Mouse (Mus musculus) heart, embryonic 15.5 days (tissue): ENCODE results near the gene Gm3173. TPM values are rescaled to one million over a fixed set of nuclear protein-coding genes. Genes with fewer than 3 reads are reported as not detected.
"Not testable (repeated sequence)": the region's sequence is repeated elsewhere in the genome, so short reads cannot be mapped to it uniquely, and the experiment has no call there.

Experiments used
- ATAC-seq: fragments of 200-750 bp; cut with Nextera tagmentation; replicated peaks from 2 replicates; pipeline ENCODE4 v1.8.0; 2017; ENCODE audit warnings: low read depth, moderate TSS enrichment; ENCODE audit not compliant: insufficient number of reproducible peaks, insufficient read depth, low FRiP score
- H3K27ac ChIP-seq: fragments of 300-500 bp; sonication (generic); 2 replicates; pipeline ENCODE4 v1.5.1; 2015; ENCODE audit warnings: mild to moderate bottlenecking, inconsistent platforms
- H3K27me3 ChIP-seq: fragments of 300-500 bp; sonication (generic); 2 replicates; pipeline ENCODE4 v1.6.1; 2015; ENCODE audit warnings: inconsistent platforms
- H3K36me3 ChIP-seq: fragments of 300-500 bp; sonication (generic); 2 replicates; pipeline ENCODE4 v1.6.1; 2015; ENCODE audit warnings: mild to moderate bottlenecking, inconsistent platforms
- H3K4me1 ChIP-seq: fragments of 300-500 bp; sonication (generic); replicated peaks from 2 replicates; pipeline ENCODE4 v1.6.1; 2015; ENCODE audit warnings: inconsistent platforms
- H3K4me2 ChIP-seq: fragments of 300-500 bp; sonication (generic); 2 replicates; pipeline ENCODE4 v1.6.1; 2015; ENCODE audit warnings: inconsistent platforms, mild to moderate bottlenecking, moderate library complexity
- H3K4me3 ChIP-seq: fragments of 300-500 bp; sonication (generic); 2 replicates; pipeline ENCODE4 v1.5.1; 2015; ENCODE audit warnings: mild to moderate bottlenecking, inconsistent platforms
- H3K9ac ChIP-seq: fragments of 300-500 bp; sonication (generic); 2 replicates; pipeline ENCODE4 v1.6.1; 2015; ENCODE audit warnings: mild to moderate bottlenecking, inconsistent platforms
- H3K9me3 ChIP-seq: fragments of 300-500 bp; sonication (generic); replicated peaks from 2 replicates; pipeline ENCODE4 v1.6.1; 2016; ENCODE audit warnings: inconsistent platforms
- whole genome bisulfite sequencing: fragments of 180-500 bp; shearing (Covaris S2); methylation state at CpG from one replicate; pipeline ENCODE4 v1.1.7; 2015; ENCODE audit warnings: mixed read lengths; 5-methylcytosine and 5-hydroxymethylcytosine counted together
- polyA plus RNA-seq: library from polyadenylated mRNA; unstranded; fragments of >200 nt; fragmentation: Nextera tagmentation; extraction: Ambion mirVana; gene quantifications from 2 replicates; pipeline ENCODE4 v1.2.1, GENCODE M21; 2015

Gene Gm3173
- 0.43 TPM in 1 of 2 replicates, not detected in the other for polyA plus RNA-seq

- not testable (repeated sequence) for H3K36me3 ChIP-seq, H3K9ac ChIP-seq, H3K9me3 ChIP-seq, H3K27me3 ChIP-seq, H3K4me1 ChIP-seq, H3K27ac ChIP-seq, ATAC-seq, H3K4me3 ChIP-seq, H3K4me2 ChIP-seq
These were observed at the start of gene Gm3173 for GRCm38 (mm10) chr14:4430692-4431091. TSS of gene Gm3173 (plus strand) at chr14:4430992.

DNA sequence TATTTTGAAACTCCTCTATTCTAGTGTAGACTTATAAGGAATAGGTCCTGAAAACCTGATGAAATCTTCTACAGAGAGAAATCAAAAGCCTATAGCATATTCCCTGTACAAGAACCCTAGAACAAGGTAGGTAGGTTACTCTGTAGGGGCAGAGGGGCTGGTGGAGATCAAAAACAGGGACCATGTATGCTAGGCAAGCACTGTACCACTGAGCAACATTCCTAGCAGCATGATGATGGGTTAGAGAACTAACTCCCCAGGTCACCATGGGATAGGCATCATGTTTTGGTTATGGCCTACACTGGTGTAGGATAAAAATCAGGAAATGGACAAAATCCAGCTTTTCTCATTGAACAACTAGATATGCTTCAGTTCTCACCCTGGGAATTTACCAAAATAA is 45.2 kb upstream of the Gm3173 start:
- not testable (repeated sequence) for ATAC-seq, H3K27ac ChIP-seq, H3K36me3 ChIP-seq, H3K4me2 ChIP-seq, H3K9me3 ChIP-seq, H3K9ac ChIP-seq, H3K4me1 ChIP-seq, H3K4me3 ChIP-seq, H3K27me3 ChIP-seq

DNA sequence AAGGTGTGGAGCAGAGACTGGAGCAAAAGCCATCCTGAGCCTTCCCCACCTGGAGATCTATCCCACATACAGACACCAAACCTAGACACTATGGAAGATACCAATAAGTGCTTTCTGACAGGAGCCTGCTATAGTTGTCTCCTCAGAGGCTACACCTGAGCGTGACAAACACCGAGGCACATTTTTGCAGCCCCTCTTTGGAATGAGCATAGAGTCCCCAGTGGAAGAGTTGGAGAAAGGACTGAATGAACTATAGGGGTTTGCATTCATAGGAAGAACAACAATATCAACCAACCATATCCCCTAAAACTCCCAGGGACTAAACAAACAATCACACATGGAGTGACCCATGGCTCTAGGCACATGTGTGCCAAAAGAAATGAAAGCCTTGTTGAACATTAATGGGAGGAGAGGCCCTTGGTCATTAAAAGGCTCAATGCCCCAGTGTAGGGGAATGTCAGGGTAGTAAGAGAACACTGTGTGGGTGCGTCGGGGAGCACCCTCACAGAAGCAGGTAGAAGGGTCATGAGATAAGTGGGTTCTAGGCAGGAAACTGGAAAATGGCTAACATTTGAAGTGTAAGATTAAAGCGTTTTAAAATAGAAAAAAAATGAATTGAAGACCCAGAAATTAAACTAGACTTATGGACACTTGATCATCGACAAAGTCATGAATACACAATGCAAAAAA is 37.8 kb upstream of the Gm3173 start:
- H3K9ac ChIP-seq, H3K4me3 ChIP-seq, H3K27me3 ChIP-seq, ATAC-seq, H3K4me2 ChIP-seq, H3K4me1 ChIP-seq, H3K27ac ChIP-seq, H3K36me3 ChIP-seq, H3K9me3 ChIP-seq: not testable (repeated sequence)
- WGBS, result 86% methylated on average over 4 of the region's 6 CpGs

DNA sequence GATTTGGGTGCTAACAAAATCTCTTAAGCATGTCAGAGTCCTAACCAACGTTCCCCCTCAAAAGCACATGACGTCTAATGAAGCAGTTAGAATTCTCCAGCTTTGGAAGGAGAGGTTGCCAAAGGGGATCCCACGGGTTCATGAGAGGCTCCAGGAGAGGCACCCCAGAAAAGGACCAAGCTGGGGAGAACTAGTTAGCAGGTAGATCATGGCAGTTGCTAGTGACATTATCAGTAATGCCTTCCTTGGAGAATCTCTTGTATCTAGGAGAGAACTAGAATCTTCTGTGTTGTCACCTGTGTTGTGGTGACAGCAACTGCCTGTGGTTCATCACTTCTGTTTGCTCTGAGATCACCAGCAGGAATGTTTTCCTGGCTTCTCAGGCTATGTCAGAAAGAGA is 33.6 kb upstream of the Gm3173 start, which contains the start of gene Gm3159:
TSS of gene Gm3159 (plus strand) at position 301 of the 400 bp plus-strand sequence.
- not testable (repeated sequence) for H3K4me3 ChIP-seq, H3K27me3 ChIP-seq, H3K9ac ChIP-seq, H3K9me3 ChIP-seq, H3K27ac ChIP-seq, H3K36me3 ChIP-seq, ATAC-seq, H3K4me1 ChIP-seq, H3K4me2 ChIP-seq
- 64% methylated on average over 1 of the region's 3 CpGs for whole genome bisulfite sequencing

DNA sequence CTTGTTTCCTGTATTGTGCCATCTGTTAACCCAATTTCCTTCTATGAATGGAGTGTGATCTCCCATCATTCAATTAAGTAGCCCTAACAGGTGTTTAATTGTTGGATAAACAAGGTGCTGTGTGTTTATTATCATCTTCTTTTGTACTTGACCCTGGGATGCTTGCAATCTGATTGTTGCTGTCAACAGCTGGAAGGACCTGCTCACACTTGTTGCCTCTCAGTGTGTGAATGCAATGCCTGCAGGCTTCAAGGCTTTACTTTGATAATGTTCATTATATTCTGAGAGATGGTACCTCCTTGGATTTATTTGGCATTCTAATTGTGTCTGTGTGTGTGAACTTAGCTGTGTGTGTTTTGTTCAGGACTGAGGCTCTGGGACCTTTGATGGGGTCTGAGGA is 32.2 kb upstream of the Gm3173 start:
- not testable (repeated sequence) for H3K4me2 ChIP-seq, H3K36me3 ChIP-seq, H3K4me3 ChIP-seq, H3K4me1 ChIP-seq, H3K9ac ChIP-seq, H3K27ac ChIP-seq, H3K27me3 ChIP-seq, H3K9me3 ChIP-seq, ATAC-seq

- not testable (repeated sequence) for H3K4me2 ChIP-seq, H3K27me3 ChIP-seq, H3K27ac ChIP-seq, ATAC-seq, H3K4me1 ChIP-seq, H3K9ac ChIP-seq, H3K9me3 ChIP-seq, H3K36me3 ChIP-seq, H3K4me3 ChIP-seq
- WGBS, result 78% methylated on average over 5 of the region's 5 CpGs
These were observed 30.5 kb upstream of the Gm3173 start for GRCm38 (mm10) chr14:4400115-4400789.

GRCm38 (mm10) chr14:4401245-4401644 is 29.5 kb upstream of the Gm3173 start:
- not testable (repeated sequence) for H3K4me1 ChIP-seq, H3K27ac ChIP-seq, H3K9me3 ChIP-seq, H3K27me3 ChIP-seq, H3K4me2 ChIP-seq, ATAC-seq, H3K36me3 ChIP-seq, H3K4me3 ChIP-seq, H3K9ac ChIP-seq
- WGBS, result 52% methylated on average over 5 of the region's 5 CpGs

- H3K9me3 ChIP-seq, H3K4me1 ChIP-seq, H3K27ac ChIP-seq, ATAC-seq, H3K36me3 ChIP-seq, H3K9ac ChIP-seq, H3K4me2 ChIP-seq, H3K27me3 ChIP-seq, H3K4me3 ChIP-seq: not testable (repeated sequence)
These were observed 27.0 kb upstream of the Gm3173 start for GRCm38 (mm10) chr14:4403840-4404239.

DNA sequence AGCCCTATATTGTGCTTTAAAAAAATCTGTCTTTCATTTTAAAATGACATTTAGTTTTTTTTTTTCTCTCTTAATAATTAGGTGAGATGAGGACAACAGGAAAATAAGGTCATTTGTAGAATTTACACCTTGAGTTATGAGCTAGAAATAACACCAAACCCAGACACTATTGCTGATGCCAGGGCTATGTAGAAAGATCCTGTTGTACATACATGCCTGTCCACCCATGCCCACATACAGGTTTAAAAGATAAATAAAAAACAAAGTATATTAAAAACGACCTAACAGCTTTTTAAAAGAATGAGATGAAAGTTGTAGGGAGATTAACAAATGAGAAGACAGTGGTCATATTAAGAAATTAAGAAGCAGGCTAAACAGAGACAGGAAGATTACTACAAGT is 20.9 kb upstream of the Gm3173 start:
- not testable (repeated sequence) for ATAC-seq, H3K27ac ChIP-seq, H3K9ac ChIP-seq, H3K4me1 ChIP-seq, H3K9me3 ChIP-seq, H3K27me3 ChIP-seq, H3K4me2 ChIP-seq, H3K36me3 ChIP-seq, H3K4me3 ChIP-seq
- WGBS, result 20% methylated on average over 1 of the region's 1 CpGs

DNA sequence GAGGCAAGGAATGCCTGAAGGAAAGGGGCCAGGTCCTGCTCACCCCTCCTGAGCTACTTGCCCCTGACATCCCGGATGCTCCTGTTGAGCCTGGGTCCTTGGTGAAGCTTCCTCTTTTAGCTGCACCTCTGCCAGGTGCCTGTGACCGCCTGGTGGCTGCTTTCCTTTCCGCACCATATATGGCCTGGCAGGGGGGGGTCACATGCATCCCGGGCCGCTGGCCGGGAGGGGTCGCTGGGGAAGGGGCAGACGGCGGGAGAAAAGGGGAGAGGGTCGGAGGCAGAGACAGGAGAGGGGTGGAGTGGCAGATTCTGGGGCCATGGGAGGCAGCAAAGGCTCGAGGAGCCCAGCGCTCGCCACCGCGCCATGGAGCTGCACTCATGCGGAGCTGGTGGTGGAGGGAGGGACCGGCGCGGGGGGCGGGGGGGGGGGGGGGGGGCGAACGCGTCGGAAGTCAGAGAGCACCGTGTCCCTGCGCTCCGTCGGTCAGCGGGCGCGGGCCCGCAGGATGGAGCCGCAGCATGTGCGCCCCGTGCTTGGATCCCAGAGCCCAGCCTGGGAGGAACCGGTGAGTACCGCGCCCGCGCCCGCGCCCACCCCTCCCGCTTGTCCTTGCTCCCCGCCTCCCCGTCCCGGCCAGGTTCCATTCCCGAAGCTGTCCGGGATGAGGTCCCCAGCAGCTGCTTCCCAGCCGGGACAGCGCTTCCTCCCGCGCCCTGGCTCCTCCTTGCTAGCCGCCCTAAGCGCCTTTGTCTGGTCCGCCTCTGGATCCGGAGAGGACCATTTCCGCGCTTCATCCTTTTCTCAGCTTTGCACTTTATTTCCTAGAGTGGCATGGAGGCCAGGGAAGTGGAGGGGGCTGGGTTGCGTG is 15.6 kb upstream of the Gm3173 start, which contains the start of gene Gm3164:
TSS of gene Gm3164 (plus strand) at position 484 of the 871 bp plus-strand sequence.
- WGBS, result 1% methylated on average over 37 of the region's 59 CpGs
- not testable (repeated sequence) for ATAC-seq, H3K9me3 ChIP-seq, H3K27me3 ChIP-seq, H3K4me1 ChIP-seq, H3K9ac ChIP-seq, H3K36me3 ChIP-seq, H3K27ac ChIP-seq
- H3K4me3 ChIP-seq, result peak within 1 kb of the TSS; percentile 40
- H3K4me2 ChIP-seq, result peak within 1 kb of the TSS; percentile 63

GRCm38 (mm10) chr14:4481445-4481844 is 50.7 kb downstream of the Gm3173 start, which contains the start of gene Gm3182:
TSS of gene Gm3182 (plus strand) at chr14:4481745.
- H3K4me1 ChIP-seq, H3K27me3 ChIP-seq, H3K27ac ChIP-seq, H3K9me3 ChIP-seq, ATAC-seq, H3K36me3 ChIP-seq, H3K9ac ChIP-seq, H3K4me3 ChIP-seq, H3K4me2 ChIP-seq: not testable (repeated sequence)
- 50% methylated on average over 1 of the region's 2 CpGs for WGBS
